Mouse (Mus musculus): ENCODE measurements around the gene Sorbs2. TPM values are rescaled to one million over a fixed set of nuclear protein-coding genes. Genes with fewer than 3 reads are reported as not detected.

Gene Sorbs2
- polyA plus RNA-seq, 1 experiment from 2014 or later: 75.4 TPM

GRCm38 (mm10) chr8:45666221-45666620 lies 158.6 kb downstream of the Sorbs2 start:
- Histone ChIP-seq H3K4me2 (no peak overlapping the region), H3K27ac (no peak overlapping the region), H3K4me1 (replicated peaks) (peaks cover 9% of the 10 kb centered on the region; the same call in 1 of the 2 replicates), H3K9me3 (no peaks in the 10 kb centered on the region), H3K9ac (no peak overlapping the region), H3K27me3 (no peaks in the 10 kb centered on the region), H3K4me3 (no peak overlapping the region), H3K36me3 (0 out of 2 replicates have a peak, but pooled peaks cover under 1% of the 10 kb centered on the region)
- ATAC-seq (ENCODE audit: low FRiP score): no peak
- WGBS: 87% methylated on average over 7 of the region's 7 CpGs

- no peaks in the 10 kb centered on the region for H3K36me3 ChIP-seq
- no peaks in the 10 kb centered on the region for H3K9me3 ChIP-seq
- H3K9ac ChIP-seq: no peak overlapping the region
- H3K4me1 ChIP-seq (replicated peaks): peaks cover 23% of the 10 kb centered on the region
- no peak overlapping the region for H3K4me2 ChIP-seq
- no peak for ATAC-seq (ENCODE audit: low FRiP score)
- 85% methylated on average over 4 of the region's 4 CpGs for WGBS
- 0 out of 2 replicates have a peak overlapping the region, but pooled peaks have one; percentile 8 for H3K27ac ChIP-seq
- no peak overlapping the region for H3K4me3 ChIP-seq
- H3K27me3 ChIP-seq: no peaks in the 10 kb centered on the region
Measured at GRCm38 (mm10) chr8:45673149-45673548, 165.6 kb downstream of the Sorbs2 start.

- Histone ChIP-seq H3K4me3 (no peak overlapping the region), H3K36me3 (no peaks in the 10 kb centered on the region), H3K9me3 (no peaks in the 10 kb centered on the region), H3K9ac (no peak overlapping the region), H3K4me2 (no peak overlapping the region), H3K4me1 (replicated peaks) (peaks cover 26% of the 10 kb centered on the region), H3K27me3 (no peaks in the 10 kb centered on the region), H3K27ac (peak overlapping the region; percentile 75)
- ATAC-seq (ENCODE audit: low FRiP score): peak; percentile 73
- WGBS: 27% methylated on average over 6 of the region's 6 CpGs
Measured at GRCm38 (mm10) chr8:45675821-45676279, 168.3 kb downstream of the Sorbs2 start.

GRCm38 (mm10) chr8:45677114-45677853 lies 169.7 kb downstream of the Sorbs2 start:
- H3K27me3 ChIP-seq: no peaks in the 10 kb centered on the region
- no peaks in the 10 kb centered on the region for H3K36me3 ChIP-seq
- H3K9ac ChIP-seq: no peak overlapping the region
- no peak overlapping the region for H3K4me2 ChIP-seq
- peaks cover 26% of the 10 kb centered on the region for H3K4me1 ChIP-seq (replicated peaks)
- H3K4me3 ChIP-seq: no peak overlapping the region
- no peak overlapping the region for H3K27ac ChIP-seq
- H3K9me3 ChIP-seq: no peaks in the 10 kb centered on the region
- WGBS: 28% methylated on average over 10 of the region's 10 CpGs
- no peak for ATAC-seq (ENCODE audit: low FRiP score)

- no peaks in the 10 kb centered on the region for H3K36me3 ChIP-seq
- ATAC-seq (ENCODE audit: low FRiP score): no peak
- H3K27ac ChIP-seq: no peak overlapping the region
- no peak overlapping the region for H3K4me3 ChIP-seq
- peaks cover 29% of the 10 kb centered on the region for H3K4me1 ChIP-seq (replicated peaks)
- H3K9ac ChIP-seq: no peak overlapping the region
- no peak overlapping the region for H3K4me2 ChIP-seq
- 58% methylated on average over 3 of the region's 3 CpGs for WGBS
- H3K9me3 ChIP-seq: no peaks in the 10 kb centered on the region
- no peaks in the 10 kb centered on the region for H3K27me3 ChIP-seq
Measured at GRCm38 (mm10) chr8:45677854-45678241, 170.3 kb downstream of the Sorbs2 start.

- no peaks in the 10 kb centered on the region for H3K36me3 ChIP-seq
- no peak overlapping the region for H3K4me2 ChIP-seq
- H3K9me3 ChIP-seq: no peaks in the 10 kb centered on the region
- ATAC-seq (ENCODE audit: low FRiP score): no peak
- H3K27me3 ChIP-seq: no peaks in the 10 kb centered on the region
- H3K9ac ChIP-seq: no peak overlapping the region
- no peak overlapping the region for H3K4me3 ChIP-seq
- peaks cover 23% of the 10 kb centered on the region for H3K4me1 ChIP-seq (replicated peaks)
- no peak overlapping the region for H3K27ac ChIP-seq
- 83% methylated on average over 3 of the region's 3 CpGs for WGBS
Measured at GRCm38 (mm10) chr8:45681171-45681570, 173.6 kb downstream of the Sorbs2 start.

- no peaks in the 10 kb centered on the region for H3K9me3 ChIP-seq
- 0 out of 2 replicates have a peak, but pooled peaks have one; percentile 15 for ATAC-seq (ENCODE audit: low FRiP score)
- peaks cover 20% of the 10 kb centered on the region for H3K4me1 ChIP-seq (replicated peaks)
- no peak overlapping the region for H3K4me2 ChIP-seq
- peak overlapping the region; percentile 56; the same call in 1 of the 2 replicates for H3K27ac ChIP-seq
- H3K9ac ChIP-seq: no peak overlapping the region
- WGBS: 66% methylated on average over 8 of the region's 8 CpGs
- no peak overlapping the region for H3K4me3 ChIP-seq
- H3K36me3 ChIP-seq: no peaks in the 10 kb centered on the region
- H3K27me3 ChIP-seq: no peaks in the 10 kb centered on the region
Measured at GRCm38 (mm10) chr8:45682845-45683383, 175.3 kb downstream of the Sorbs2 start.

GRCm38 (mm10) chr8:45687942-45688695 lies 180.5 kb downstream of the Sorbs2 start:
- no peak overlapping the region for H3K9ac ChIP-seq
- no peak overlapping the region for H3K4me2 ChIP-seq
- H3K36me3 ChIP-seq: peaks cover 2% of the 10 kb centered on the region; the same call in 1 of the 2 replicates
- H3K27me3 ChIP-seq: no peaks in the 10 kb centered on the region
- ATAC-seq (ENCODE audit: low FRiP score): peak; percentile 44; the same call in 1 of the 2 replicates
- no peaks in the 10 kb centered on the region for H3K9me3 ChIP-seq
- WGBS: 46% methylated on average over 12 of the region's 12 CpGs
- H3K4me1 ChIP-seq (replicated peaks): peaks cover 31% of the 10 kb centered on the region
- H3K4me3 ChIP-seq: no peak overlapping the region
- H3K27ac ChIP-seq: peak overlapping the region; percentile 64

GRCm38 (mm10) chr8:45689611-45690207 lies 182.1 kb downstream of the Sorbs2 start:
- no peak overlapping the region for H3K4me2 ChIP-seq
- H3K27ac ChIP-seq: no peak overlapping the region
- ATAC-seq (ENCODE audit: low FRiP score): no peak
- H3K4me1 ChIP-seq (replicated peaks): peaks cover 30% of the 10 kb centered on the region
- H3K9ac ChIP-seq: no peak overlapping the region
- WGBS: 80% methylated on average over 2 of the region's 2 CpGs
- no peaks in the 10 kb centered on the region for H3K9me3 ChIP-seq
- H3K27me3 ChIP-seq: no peaks in the 10 kb centered on the region
- peaks cover 2% of the 10 kb centered on the region; the same call in 1 of the 2 replicates for H3K36me3 ChIP-seq
- H3K4me3 ChIP-seq: no peak overlapping the region

GRCm38 (mm10) chr8:45700100-45700499 lies 192.5 kb downstream of the Sorbs2 start:
- WGBS: 95% methylated on average over 5 of the region's 5 CpGs
- no peak for ATAC-seq (ENCODE audit: low FRiP score)
- Histone ChIP-seq H3K4me2 (no peak overlapping the region), H3K9me3 (no peaks in the 10 kb centered on the region), H3K9ac (no peak overlapping the region), H3K4me1 (replicated peaks) (0 out of 2 replicates have a peak, but pooled peaks cover 3% of the 10 kb centered on the region), H3K36me3 (no peaks in the 10 kb centered on the region), H3K27me3 (no peaks in the 10 kb centered on the region), H3K4me3 (no peak overlapping the region), H3K27ac (no peak overlapping the region)

- H3K4me3 ChIP-seq: no peak overlapping the region
- H3K9me3 ChIP-seq: no peaks in the 10 kb centered on the region
- no peak overlapping the region for H3K27ac ChIP-seq
- H3K9ac ChIP-seq: no peak overlapping the region
- no peaks in the 10 kb centered on the region for H3K36me3 ChIP-seq
- no peak for ATAC-seq (ENCODE audit: low FRiP score)
- no peak overlapping the region for H3K4me2 ChIP-seq
- H3K4me1 ChIP-seq (replicated peaks): 0 out of 2 replicates have a peak, but pooled peaks cover 3% of the 10 kb centered on the region
- 80% methylated on average over 4 of the region's 4 CpGs for WGBS
- H3K27me3 ChIP-seq: no peaks in the 10 kb centered on the region
Measured at GRCm38 (mm10) chr8:45703700-45704101, 196.1 kb downstream of the Sorbs2 start.

- 88% methylated on average over 4 of the region's 4 CpGs for WGBS
- H3K27ac ChIP-seq: no peak overlapping the region
- H3K4me2 ChIP-seq: no peak overlapping the region
- H3K9ac ChIP-seq: no peak overlapping the region
- H3K27me3 ChIP-seq: no peaks in the 10 kb centered on the region
- H3K4me3 ChIP-seq: no peak overlapping the region
- ATAC-seq (ENCODE audit: low FRiP score): no peak
- 0 out of 2 replicates have a peak, but pooled peaks cover 1% of the 10 kb centered on the region for H3K4me1 ChIP-seq (replicated peaks)
- H3K9me3 ChIP-seq: no peaks in the 10 kb centered on the region
- H3K36me3 ChIP-seq: no peaks in the 10 kb centered on the region
Measured at GRCm38 (mm10) chr8:45709098-45709497, 201.5 kb downstream of the Sorbs2 start.

Data from hindbrain, embryonic 13.5 days (tissue).